Mouse (Mus musculus) testis, adult 2 months (tissue): Measurements from ENCODE around the gene Smpd3.

Source experiments
- CTCF ChIP-seq: fragments of 200-500 bp; IDR thresholded peaks from 2 replicates; pipeline ENCODE4 v1.5.1; 2012; ENCODE audit warnings: low read depth, mild to moderate bottlenecking, inconsistent platforms, low read length, moderate library complexity; ENCODE audit not compliant: control insufficient read depth, insufficient read depth, insufficient replicate concordance
- POLR2A ChIP-seq: fragments of 200-500 bp; IDR thresholded peaks from 2 replicates; pipeline ENCODE4 v1.6.1; 2012; ENCODE audit warnings: low read depth, mild to moderate bottlenecking, inconsistent platforms, low read length, moderate library complexity; ENCODE audit not compliant: control insufficient read depth

GRCm38 (mm10) chr8:106262343-106262742 lies 75.4 kb downstream of the Smpd3 start:
- TF ChIP-seq CTCF: no peak
- no peak for TF ChIP-seq POLR2A
